Mouse (Mus musculus): ENCODE data around the gene Atoh8. TPM values are rescaled to one million over a fixed set of nuclear protein-coding genes. Genes with fewer than 3 reads are reported as not detected.
A peak's percentile ranks its signal among the peaks of the same experiment; 100 is the strongest.

Atoh8 gene
- polyA plus RNA-seq, 1 experiment from 2014 or later: 4.7 TPM

GRCm38 (mm10) chr6:72215582-72215981 is 19.8 kb downstream of the Atoh8 start:
- no peaks in the 10 kb centered on the region for H3K27me3 ChIP-seq (replicated peaks; ENCODE audit: control insufficient read depth, insufficient read depth, low read length)
- no peak overlapping the region for H3K4me3 ChIP-seq (ENCODE audit: low read length)
- peaks cover 48% of the 10 kb centered on the region for H3K4me1 ChIP-seq (ENCODE audit: control insufficient read depth, insufficient read depth, low read depth, low read length)
- H3K36me3 ChIP-seq (ENCODE audit: control insufficient read depth, insufficient read depth, low read length): no peaks in the 10 kb centered on the region
- WGBS: 26% methylated on average over 6 of the region's 6 CpGs
- H3K9ac ChIP-seq (ENCODE audit: low read depth, low read length): no peak overlapping the region
- H3K27ac ChIP-seq (ENCODE audit: low read depth, low read length): peak overlapping the region; percentile 85
- ATAC-seq: no peak
- no peaks in the 10 kb centered on the region for H3K9me3 ChIP-seq (ENCODE audit: control insufficient read depth, low read length)
- H3K4me2 ChIP-seq (ENCODE audit: low read length): no peak overlapping the region; the same call in 1 of the 2 replicates

- Histone ChIP-seq H3K4me3 (ENCODE audit: low read length) (no peak overlapping the region), H3K4me1 (ENCODE audit: control insufficient read depth, insufficient read depth, low read depth, low read length) (peaks cover 14% of the 10 kb centered on the region), H3K27me3 (replicated peaks; ENCODE audit: control insufficient read depth, insufficient read depth, low read length) (no peaks in the 10 kb centered on the region), H3K9ac (ENCODE audit: low read depth, low read length) (no peak overlapping the region), H3K36me3 (ENCODE audit: control insufficient read depth, insufficient read depth, low read length) (no peaks in the 10 kb centered on the region), H3K9me3 (ENCODE audit: control insufficient read depth, low read length) (no peaks in the 10 kb centered on the region), H3K4me2 (ENCODE audit: low read length) (no peak overlapping the region), H3K27ac (ENCODE audit: low read depth, low read length) (no peak overlapping the region)
- ATAC-seq: peak; percentile 55
- WGBS: 32% methylated on average over 4 of the region's 4 CpGs
These were observed 24.0 kb downstream of the Atoh8 start for GRCm38 (mm10) chr6:72211360-72211759.

GRCm38 (mm10) chr6:72210823-72211222 is 24.6 kb downstream of the Atoh8 start:
- no peak overlapping the region for H3K4me3 ChIP-seq (ENCODE audit: low read length)
- peak; percentile 13; the same call in 1 of the 2 replicates for ATAC-seq
- H3K4me1 ChIP-seq (ENCODE audit: control insufficient read depth, insufficient read depth, low read depth, low read length): peaks cover 8% of the 10 kb centered on the region
- H3K27me3 ChIP-seq (replicated peaks; ENCODE audit: control insufficient read depth, insufficient read depth, low read length): no peaks in the 10 kb centered on the region
- H3K9ac ChIP-seq (ENCODE audit: low read depth, low read length): no peak overlapping the region
- 62% methylated on average over 7 of the region's 7 CpGs for WGBS
- H3K36me3 ChIP-seq (ENCODE audit: control insufficient read depth, insufficient read depth, low read length): no peaks in the 10 kb centered on the region
- H3K9me3 ChIP-seq (ENCODE audit: control insufficient read depth, low read length): no peaks in the 10 kb centered on the region
- H3K4me2 ChIP-seq (ENCODE audit: low read length): no peak overlapping the region
- H3K27ac ChIP-seq (ENCODE audit: low read depth, low read length): no peak overlapping the region

- H3K27me3 ChIP-seq (replicated peaks; ENCODE audit: control insufficient read depth, insufficient read depth, low read length): no peaks in the 10 kb centered on the region
These were observed 25.6 kb downstream of the Atoh8 start for GRCm38 (mm10) chr6:72209738-72210137.

GRCm38 (mm10) chr6:72208406-72209045 is 26.9 kb downstream of the Atoh8 start:
- H3K9me3 ChIP-seq (ENCODE audit: control insufficient read depth, low read length): no peaks in the 10 kb centered on the region
- H3K4me2 ChIP-seq (ENCODE audit: low read length): no peak overlapping the region
- no peak overlapping the region for H3K27ac ChIP-seq (ENCODE audit: low read depth, low read length)
- no peak overlapping the region for H3K9ac ChIP-seq (ENCODE audit: low read depth, low read length)
- no peak overlapping the region for H3K4me3 ChIP-seq (ENCODE audit: low read length)
- no peaks in the 10 kb centered on the region for H3K27me3 ChIP-seq (replicated peaks; ENCODE audit: control insufficient read depth, insufficient read depth, low read length)
- WGBS: 82% methylated on average over 8 of the region's 8 CpGs
- ATAC-seq: no peak
- H3K36me3 ChIP-seq (ENCODE audit: control insufficient read depth, insufficient read depth, low read length): no peaks in the 10 kb centered on the region
- H3K4me1 ChIP-seq (ENCODE audit: control insufficient read depth, insufficient read depth, low read depth, low read length): peaks cover 3% of the 10 kb centered on the region; the same call in 1 of the 2 replicates

More at GRCm38 (mm10) chr6:72209738-72210137, 25.6 kb downstream of the Atoh8 start:
- Histone ChIP-seq H3K36me3 (ENCODE audit: control insufficient read depth, insufficient read depth, low read length) (no peaks in the 10 kb centered on the region), H3K4me2 (ENCODE audit: low read length) (no peak overlapping the region), H3K4me1 (ENCODE audit: control insufficient read depth, insufficient read depth, low read depth, low read length) (peaks cover 3% of the 10 kb centered on the region; the same call in 1 of the 2 replicates), H3K9ac (ENCODE audit: low read depth, low read length) (no peak overlapping the region), H3K9me3 (ENCODE audit: control insufficient read depth, low read length) (no peaks in the 10 kb centered on the region), H3K4me3 (ENCODE audit: low read length) (no peak overlapping the region), H3K27ac (ENCODE audit: low read depth, low read length) (no peak overlapping the region)
- 93% methylated on average over 7 of the region's 7 CpGs for WGBS
- ATAC-seq: no peak

GRCm38 (mm10) chr6:72206021-72206420 is 29.4 kb downstream of the Atoh8 start:
- WGBS: 74% methylated on average over 9 of the region's 9 CpGs
- ATAC-seq: no peak
- H3K36me3 ChIP-seq (ENCODE audit: control insufficient read depth, insufficient read depth, low read length): no peaks in the 10 kb centered on the region

GRCm38 (mm10) chr6:72204858-72205257 is 30.5 kb downstream of the Atoh8 start:
- no peak overlapping the region for H3K4me2 ChIP-seq (ENCODE audit: low read length)
- no peak overlapping the region for H3K27ac ChIP-seq (ENCODE audit: low read depth, low read length)
- no peak overlapping the region for H3K4me3 ChIP-seq (ENCODE audit: low read length)
- no peaks in the 10 kb centered on the region for H3K36me3 ChIP-seq (ENCODE audit: control insufficient read depth, insufficient read depth, low read length)
- H3K4me1 ChIP-seq (ENCODE audit: control insufficient read depth, insufficient read depth, low read depth, low read length): peaks cover 8% of the 10 kb centered on the region; the same call in 1 of the 2 replicates
- 72% methylated on average over 7 of the region's 7 CpGs for WGBS
- H3K9ac ChIP-seq (ENCODE audit: low read depth, low read length): no peak overlapping the region
- no peaks in the 10 kb centered on the region for H3K9me3 ChIP-seq (ENCODE audit: control insufficient read depth, low read length)
- no peak for ATAC-seq
- H3K27me3 ChIP-seq (replicated peaks; ENCODE audit: control insufficient read depth, insufficient read depth, low read length): no peaks in the 10 kb centered on the region

More at GRCm38 (mm10) chr6:72206021-72206420, 29.4 kb downstream of the Atoh8 start:
- H3K4me1 ChIP-seq (ENCODE audit: control insufficient read depth, insufficient read depth, low read depth, low read length): peaks cover 2% of the 10 kb centered on the region; the same call in 1 of the 2 replicates
- H3K27me3 ChIP-seq (replicated peaks; ENCODE audit: control insufficient read depth, insufficient read depth, low read length): no peaks in the 10 kb centered on the region
- H3K4me3 ChIP-seq (ENCODE audit: low read length): no peak overlapping the region
- no peaks in the 10 kb centered on the region for H3K9me3 ChIP-seq (ENCODE audit: control insufficient read depth, low read length)
- no peak overlapping the region for H3K27ac ChIP-seq (ENCODE audit: low read depth, low read length)
- no peak overlapping the region for H3K4me2 ChIP-seq (ENCODE audit: low read length)
- H3K9ac ChIP-seq (ENCODE audit: low read depth, low read length): no peak overlapping the region

GRCm38 (mm10) chr6:72203279-72203678 is 32.1 kb downstream of the Atoh8 start:
- Histone ChIP-seq H3K27me3 (replicated peaks; ENCODE audit: control insufficient read depth, insufficient read depth, low read length) (no peaks in the 10 kb centered on the region), H3K4me3 (ENCODE audit: low read length) (no peak overlapping the region), H3K9me3 (ENCODE audit: control insufficient read depth, low read length) (no peaks in the 10 kb centered on the region), H3K4me1 (ENCODE audit: control insufficient read depth, insufficient read depth, low read depth, low read length) (peaks cover 8% of the 10 kb centered on the region; the same call in 1 of the 2 replicates), H3K9ac (ENCODE audit: low read depth, low read length) (no peak overlapping the region), H3K36me3 (ENCODE audit: control insufficient read depth, insufficient read depth, low read length) (no peaks in the 10 kb centered on the region), H3K27ac (ENCODE audit: low read depth, low read length) (no peak overlapping the region), H3K4me2 (ENCODE audit: low read length) (no peak overlapping the region)
- 80% methylated on average over 5 of the region's 5 CpGs for WGBS
- ATAC-seq: no peak

GRCm38 (mm10) chr6:72202732-72203131 is 32.6 kb downstream of the Atoh8 start:
- Histone ChIP-seq H3K9ac (ENCODE audit: low read depth, low read length) (no peak overlapping the region), H3K4me3 (ENCODE audit: low read length) (no peak overlapping the region), H3K27me3 (replicated peaks; ENCODE audit: control insufficient read depth, insufficient read depth, low read length) (no peaks in the 10 kb centered on the region), H3K4me1 (ENCODE audit: control insufficient read depth, insufficient read depth, low read depth, low read length) (peaks cover 8% of the 10 kb centered on the region; the same call in 1 of the 2 replicates), H3K27ac (ENCODE audit: low read depth, low read length) (no peak overlapping the region), H3K4me2 (ENCODE audit: low read length) (no peak overlapping the region), H3K9me3 (ENCODE audit: control insufficient read depth, low read length) (no peaks in the 10 kb centered on the region), H3K36me3 (ENCODE audit: control insufficient read depth, insufficient read depth, low read length) (no peaks in the 10 kb centered on the region)
- 82% methylated on average over 5 of the region's 5 CpGs for WGBS
- ATAC-seq: no peak
